Mouse (Mus musculus): Measurements from ENCODE around the gene Mettl9. TPM values are rescaled to one million over a fixed set of nuclear protein-coding genes. Genes with fewer than 3 reads are reported as not detected.

Mettl9 gene
- total and polyA plus RNA-seq, 3 experiments, result 25.8 to 75.0 (median 44.3) TPM

DNA sequence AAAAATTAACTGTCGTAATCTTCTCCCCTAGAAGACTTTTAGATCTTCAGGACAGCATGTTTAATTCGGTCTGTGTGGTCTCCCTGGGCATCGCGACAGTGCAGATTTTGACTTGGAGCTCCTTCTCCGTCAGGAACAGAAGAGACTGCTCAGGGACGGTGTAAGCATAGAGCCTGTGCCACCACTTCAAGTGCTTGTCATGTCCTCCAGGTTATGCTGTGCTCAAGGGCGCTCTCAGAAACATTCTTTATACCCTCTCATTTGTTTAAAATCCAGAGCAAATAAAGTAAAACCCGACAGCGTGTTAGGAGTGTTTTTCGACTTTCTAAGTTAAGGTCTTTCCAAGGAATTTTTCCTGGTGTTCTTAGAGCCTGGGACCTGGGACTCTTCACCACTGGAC, 19.8 kb upstream of the Mettl9 start:
- dilution Hi-C loops (cut with MboI; ENCODE audit: extremely low pct_ligation_motif_present, extremely low pct_unique_long_range_greater_than_20kb, low sequenced_read_pairs) (no loop called here), in situ Hi-C loops (cut with MboI; ENCODE audit: low pct_ligation_motif_present, low pct_unique_long_range_greater_than_20kb, low sequenced_read_pairs) (no loop called here)
- H3K4me2 ChIP-seq (ENCODE audit: insufficient read depth, low read depth, poor library complexity, severe bottlenecking), result no peak overlapping the region
- no peak for DNase-seq (ENCODE audit: extremely low read depth)
- no peak overlapping the region for H3K9ac ChIP-seq (ENCODE audit: insufficient read depth, low read depth)
- no peaks in the 10 kb centered on the region for H3K36me3 ChIP-seq (replicated peaks in 1 of 2; ENCODE audit: control insufficient read depth in 1 of 2, insufficient read depth in 1 of 2, low read length in 1 of 2)
- no peak for TF ChIP-seq ELF1 (IDR thresholded peaks at IDR 0.05; ENCODE audit: low read depth, low read length)
- TF ChIP-seq GABPA (IDR thresholded peaks at IDR 0.05; ENCODE audit: insufficient replicate concordance, low read depth, low read length), result no peak
- TF ChIP-seq MEF2A (IDR thresholded peaks at IDR 0.05; ENCODE audit: borderline replicate concordance, low read depth, low read length), result no peak
- no peak for TF ChIP-seq IRF4 (IDR thresholded peaks at IDR 0.05; ENCODE audit: low read depth, low read length)
- no peak for TF ChIP-seq ZKSCAN1 (IDR thresholded peaks at IDR 0.05; ENCODE audit: borderline replicate concordance, low read depth, low read length)
- no peak for TF ChIP-seq POLR2AphosphoS2 (IDR thresholded peaks at IDR 0.05; ENCODE audit: low read depth, low read length)
- no peak for TF ChIP-seq BHLHE40 (IDR thresholded peaks at IDR 0.05; ENCODE audit: low read depth, low read length)
- TF ChIP-seq RCOR1 (conservative IDR thresholded peaks at IDR 0.05; ENCODE audit: low read depth, low read length), result no peak
- TF ChIP-seq MAFK (IDR thresholded peaks at IDR 0.05; ENCODE audit: insufficient replicate concordance, low read length), result no peak
- no peak for TF ChIP-seq TCF12 (IDR thresholded peaks at IDR 0.05; ENCODE audit: low read depth, low read length)
- TF ChIP-seq JUND (conservative IDR thresholded peaks at IDR 0.05; ENCODE audit: low read depth, low read length), result no peak
- TF ChIP-seq MXI1 (IDR thresholded peaks at IDR 0.05; ENCODE audit: low read depth, low read length), result no peak
- TF ChIP-seq NELFE (IDR thresholded peaks at IDR 0.05; ENCODE audit: low read depth, low read length), result no peak
- no peak for TF ChIP-seq ZMIZ1 (IDR thresholded peaks at IDR 0.05; ENCODE audit: low read depth, low read length)
- no peak for TF ChIP-seq MYC (IDR thresholded peaks at IDR 0.05; ENCODE audit: low read depth, low read length)
- no peak for TF ChIP-seq RAD21 (IDR thresholded peaks at IDR 0.05; ENCODE audit: low read depth, low read length)
- TF ChIP-seq KAT2A (IDR thresholded peaks at IDR 0.05; ENCODE audit: insufficient replicate concordance, low read length), result no peak
- no peak for TF ChIP-seq MAX (IDR thresholded peaks at IDR 0.05; ENCODE audit: low read length)
- no peak for TF ChIP-seq ZC3H11A (IDR thresholded peaks at IDR 0.05; ENCODE audit: low read depth, low read length)
- no peaks in the 10 kb centered on the region for H3K27me3 ChIP-seq (replicated peaks)
- H3K27ac ChIP-seq (ENCODE audit: insufficient read depth, low read depth), result no peak overlapping the region
- H3K4me1 ChIP-seq (ENCODE audit: control insufficient read depth in 1 of 2, insufficient read depth in 2 of 2), result peaks cover 2 to 14% of the 10 kb centered on the region in 2 experiments; a peak in 3 of 4 replicates
- H3K79me2 ChIP-seq (replicated peaks; ENCODE audit: control insufficient read depth, extremely low read depth, insufficient read depth, poor library complexity, severe bottlenecking), result no peaks in the 10 kb centered on the region
- no peaks in the 10 kb centered on the region for H3K9me3 ChIP-seq (replicated peaks; ENCODE audit: low read length)
- no peak overlapping the region for H3K4me3 ChIP-seq (replicated peaks in 1 of 3; ENCODE audit: low read depth in 2 of 3, low read length in 2 of 3, poor library complexity in 1 of 3)

DNA sequence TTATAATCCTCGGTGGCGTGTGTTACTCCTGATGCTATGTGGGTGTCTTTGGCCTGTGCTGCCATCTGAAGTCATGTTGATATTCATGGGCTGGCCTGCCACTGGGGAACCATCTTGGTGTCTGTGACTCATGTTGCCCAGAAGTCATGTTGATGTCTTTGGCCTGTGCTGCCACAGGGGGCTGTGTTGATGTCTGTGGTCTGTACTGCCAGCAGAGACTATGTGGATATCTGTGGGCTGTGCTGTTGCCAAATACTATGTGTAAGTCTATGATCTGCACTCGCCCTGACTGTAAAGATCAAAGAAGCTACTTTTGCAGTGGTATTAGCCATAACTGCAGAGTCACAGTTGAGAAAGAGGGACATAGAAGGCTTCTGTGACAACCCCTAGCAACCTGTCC, 15.5 kb upstream of the Mettl9 start:
- no peaks in the 10 kb centered on the region for H3K27me3 ChIP-seq (replicated peaks)
- peaks cover 4 to 6% of the 10 kb centered on the region in 2 experiments; a peak in 3 of 4 replicates for H3K4me1 ChIP-seq (ENCODE audit: control insufficient read depth in 1 of 2, insufficient read depth in 2 of 2)
- H3K4me2 ChIP-seq (ENCODE audit: insufficient read depth, low read depth, poor library complexity, severe bottlenecking), result no peak overlapping the region
- H3K36me3 ChIP-seq (replicated peaks in 1 of 2; ENCODE audit: control insufficient read depth in 1 of 2, insufficient read depth in 1 of 2, low read length in 1 of 2), result no peaks in the 10 kb centered on the region
- DNase-seq (ENCODE audit: extremely low read depth), result no peak
- no peak overlapping the region for H3K4me3 ChIP-seq (replicated peaks in 1 of 3; ENCODE audit: low read depth in 2 of 3, low read length in 2 of 3, poor library complexity in 1 of 3)
- H3K79me2 ChIP-seq (replicated peaks; ENCODE audit: control insufficient read depth, extremely low read depth, insufficient read depth, poor library complexity, severe bottlenecking), result no peaks in the 10 kb centered on the region
- in situ Hi-C loops (cut with MboI; ENCODE audit: low pct_ligation_motif_present, low pct_unique_long_range_greater_than_20kb, low sequenced_read_pairs), result no loop called here
- TF ChIP-seq IRF4 (IDR thresholded peaks at IDR 0.05; ENCODE audit: low read depth, low read length) (no peak), ZMIZ1 (IDR thresholded peaks at IDR 0.05; ENCODE audit: low read depth, low read length) (no peak), USF2 (conservative IDR thresholded peaks at IDR 0.05; ENCODE audit: low read depth, low read length) (no peak), ZNF384 (IDR thresholded peaks at IDR 0.05; ENCODE audit: low read depth, low read length) (no peak), PAX5 (IDR thresholded peaks at IDR 0.05; ENCODE audit: low read length) (no peak), ZC3H11A (IDR thresholded peaks at IDR 0.05; ENCODE audit: low read depth, low read length) (no peak), CHD1 (IDR thresholded peaks at IDR 0.05; ENCODE audit: low read depth, low read length) (no peak), BHLHE40 (IDR thresholded peaks at IDR 0.05; ENCODE audit: low read depth, low read length) (no peak), RCOR1 (conservative IDR thresholded peaks at IDR 0.05; ENCODE audit: low read depth, low read length) (no peak), POLR2A (IDR thresholded peaks at IDR 0.05; ENCODE audit: low read depth, low read length) (no peak), CHD2 (IDR thresholded peaks at IDR 0.05; ENCODE audit: low read length) (no peak), HCFC1 (IDR thresholded peaks at IDR 0.05; ENCODE audit: low read depth, low read length) (no peak), MAZ (IDR thresholded peaks at IDR 0.05; ENCODE audit: low read depth, low read length) (no peak), TCF12 (IDR thresholded peaks at IDR 0.05; ENCODE audit: low read depth, low read length) (no peak), JUN (IDR thresholded peaks at IDR 0.05; ENCODE audit: insufficient read depth, low read depth, low read length) (no peak), MEF2A (IDR thresholded peaks at IDR 0.05; ENCODE audit: borderline replicate concordance, low read depth, low read length) (no peak), GABPA (IDR thresholded peaks at IDR 0.05; ENCODE audit: insufficient replicate concordance, low read depth, low read length) (no peak), ETS1 (conservative IDR thresholded peaks at IDR 0.05; ENCODE audit: low read depth, low read length) (no peak), TBP (conservative IDR thresholded peaks at IDR 0.05; ENCODE audit: low read depth, low read length) (no peak)
- H3K9ac ChIP-seq (ENCODE audit: insufficient read depth, low read depth), result no peak overlapping the region
- no peaks in the 10 kb centered on the region for H3K9me3 ChIP-seq (replicated peaks; ENCODE audit: low read length)
- no peak overlapping the region for H3K27ac ChIP-seq (ENCODE audit: insufficient read depth, low read depth)
- dilution Hi-C loops (cut with MboI; ENCODE audit: extremely low pct_ligation_motif_present, extremely low pct_unique_long_range_greater_than_20kb, low sequenced_read_pairs), result no loop called here
